9 mouse cellular contexts compared by ENCODE assay signal in genomic region chr1:184998631-184999030, GRCm38 (mm10). TPM values are rescaled to one million over a fixed set of nuclear protein-coding genes. Genes with fewer than 3 reads are reported as not detected.
DNase-seq lines count a peak whose midpoint lies in the region; ATAC-seq and TF ChIP-seq lines count a peak whose summit lies in the region.
"Had no signal": no experiment of that assay in that cellular context is flagged by ENCODE, and none has a peak within 500 bp of the region (broad histone marks: within the 10 kb centered on the region; RNA-seq: fewer than 3 reads in every experiment).

No protein-coding gene starts in this region.

- peak overlapping the region; percentile 58 for H3K4me2 ChIP-seq in liver, embryonic 14.5 days (ENCODE audit: low read depth)

- no peak for TF ChIP-seq POLR2A in testis, adult 2 months (IDR thresholded peaks at IDR 0.05; ENCODE audit: control insufficient read depth, low read depth, low read length)

- DNase-seq in embryo, embryonic 10.5 days (ENCODE audit: low spot score): peak; percentile 28
- DNase-seq in embryo, embryonic 9.5 days (ENCODE audit: extremely low spot score): no peak
- no peak for DNase-seq in testis, postnatal 14 days (ENCODE audit: low spot score)
- no peak for DNase-seq in liver, embryonic 14.5 days (ENCODE audit: low read depth in 3 of 3, low spot score in 3 of 3)
- DNase-seq in T-cell, adult 2 months (ENCODE audit: low spot score): no peak
- DNase-seq in urinary bladder, postnatal 4 days (ENCODE audit: low spot score in 2 of 2): no peak
- DNase-seq: spleen, adult 18-20 months had no signal

- H3K9me3 ChIP-seq in liver, embryonic 14.5 days (ENCODE audit: control insufficient read depth, low read length): no peaks in the 10 kb centered on the region

- no peaks in the 10 kb centered on the region for H3K36me3 ChIP-seq in testis, adult 2 months (ENCODE audit: control insufficient read depth, insufficient read depth, low read length)
- no peaks in the 10 kb centered on the region for H3K36me3 ChIP-seq in liver, embryonic 14.5 days (replicated peaks; ENCODE audit: control insufficient read depth, insufficient read depth, low read depth)

- H3K4me3 ChIP-seq in testis, adult 2 months (ENCODE audit: control insufficient read depth, low read depth, low read length): peak overlapping the region; percentile 90
- peak overlapping the region; percentile 49 to 51; a peak in 3 of 4 replicates for H3K4me3 ChIP-seq in liver, embryonic 14.5 days (ENCODE audit: insufficient read depth in 1 of 2, low read depth in 2 of 2, low read length in 2 of 2)

- WGBS in liver, embryonic 14.5 days (ENCODE audit: insufficient replicate concordance): 24% methylated on average over 2 of the region's 2 CpGs

- TF ChIP-seq EP300 in liver, embryonic 14.5 days (IDR thresholded peaks at IDR 0.05; ENCODE audit: low read depth): no peak

- no peak overlapping the region; the same call in 1 of the 2 replicates for H3K9ac ChIP-seq in liver, embryonic 14.5 days (replicated peaks)

- no peak for TF ChIP-seq CTCF in testis, adult 2 months (IDR thresholded peaks at IDR 0.05; ENCODE audit: control insufficient read depth, insufficient read depth, insufficient replicate concordance, low read depth, low read length)
- TF ChIP-seq CTCF in liver, embryonic 14.5 days (IDR thresholded peaks at IDR 0.05; ENCODE audit: low read depth): no peak

- peaks cover 9% of the 10 kb centered on the region for H3K4me1 ChIP-seq in testis, adult 2 months (ENCODE audit: control insufficient read depth, insufficient read depth, low read length)
- H3K4me1 ChIP-seq in liver, embryonic 14.5 days (replicated peaks; ENCODE audit: control insufficient read depth in 2 of 2, insufficient read depth in 2 of 2, low read length in 1 of 2): no peaks in the 10 kb centered on the region

- no peaks in the 10 kb centered on the region for H3K27me3 ChIP-seq in testis, adult 2 months (ENCODE audit: control insufficient read depth, insufficient read depth, low read length)
- H3K27me3 ChIP-seq in liver, embryonic 14.5 days (ENCODE audit: control insufficient read depth, insufficient read depth, low read length): peaks cover 46% of the 10 kb centered on the region

- no peak overlapping the region for H3K27ac ChIP-seq in testis, adult 2 months (ENCODE audit: control insufficient read depth, insufficient read depth, low read depth, low read length)
- no peak overlapping the region for H3K27ac ChIP-seq in liver, embryonic 14.5 days

- no peak for ATAC-seq in liver, embryonic 14.5 days (ENCODE audit: insufficient read depth)
- ATAC-seq in cerebellum, adult (ENCODE audit: insufficient number of reproducible peaks, low FRiP score, low TSS enrichment): no peak

RNA-seq across cellular contexts. Expression of gene Mark1, which starts 0.7 kb away (rescaled TPM):
- polyA plus RNA-seq in testis, adult 2 months (2012; rRNA removed): 1.3 and 1.5 TPM in 2 replicates
- 0.55 and 0.67 TPM in 2 replicates for polyA plus RNA-seq in liver, embryonic 14.5 days (2012; rRNA removed)
- 0.09 and 0.14 TPM in 2 replicates for polyA plus RNA-seq in liver, embryonic 14.5 days (2014; fragmentation: Nextera tagmentation; extraction: Ambion mirVana)
